Mouse (Mus musculus) hindbrain, embryonic 13.5 days (tissue): ENCODE data around the gene Opn3. TPM values are rescaled to one million over a fixed set of nuclear protein-coding genes. Genes with fewer than 3 reads are reported as not detected.

ENCODE experiments used
- ATAC-seq: fragments of 200-750 bp; cut with Nextera tagmentation; 2 replicates; pipeline ENCODE4 v1.8.0; 2017; ENCODE audit warnings: moderate TSS enrichment; ENCODE audit not compliant: low FRiP score
- H3K27ac ChIP-seq: fragments of 300-500 bp; sonication (generic); 2 replicates; pipeline ENCODE4 v1.5.1; 2015; ENCODE audit warnings: inconsistent platforms, mild to moderate bottlenecking, moderate library complexity
- H3K27me3 ChIP-seq: fragments of 300-500 bp; sonication (generic); 2 replicates; pipeline ENCODE4 v1.6.1; 2015; ENCODE audit warnings: mild to moderate bottlenecking, inconsistent platforms
- H3K36me3 ChIP-seq: fragments of 300-500 bp; sonication (generic); 2 replicates; pipeline ENCODE4 v1.6.1; 2015; ENCODE audit warnings: mild to moderate bottlenecking, inconsistent platforms
- H3K4me1 ChIP-seq: fragments of 300-500 bp; sonication (generic); replicated peaks from 2 replicates; pipeline ENCODE4 v1.6.1; 2015; ENCODE audit warnings: inconsistent platforms
- H3K4me2 ChIP-seq: fragments of 300-500 bp; sonication (generic); 2 replicates; pipeline ENCODE4 v1.6.1; 2015; ENCODE audit warnings: inconsistent platforms, mild to moderate bottlenecking, moderate library complexity
- H3K4me3 ChIP-seq: fragments of 300-500 bp; sonication (generic); 2 replicates; pipeline ENCODE4 v1.5.1; 2015; ENCODE audit warnings: mild to moderate bottlenecking, inconsistent platforms
- H3K9ac ChIP-seq: fragments of 300-500 bp; sonication (generic); 2 replicates; pipeline ENCODE4 v1.6.1; 2015; ENCODE audit warnings: mild to moderate bottlenecking, inconsistent platforms
- H3K9me3 ChIP-seq: fragments of 300-500 bp; sonication (generic); 2 replicates; pipeline ENCODE4 v1.6.1; 2016; ENCODE audit warnings: inconsistent platforms
- WGBS: fragments of 180-500 bp; shearing (Covaris S2); methylation state at CpG from one replicate; pipeline ENCODE4 v1.1.7; 2015; 5-methylcytosine and 5-hydroxymethylcytosine counted together
- polyA plus RNA-seq: library from polyadenylated mRNA; unstranded; fragments of >200 nt; fragmentation: Nextera tagmentation; extraction: Ambion mirVana; gene quantifications from 2 replicates; pipeline ENCODE4 v1.2.1, GENCODE M21; 2015

Opn3 gene
- polyA plus RNA-seq, 1 experiment from 2014 or later = 5.4 TPM

- Histone ChIP-seq H3K27me3 (no peaks in the 10 kb centered on the region), H3K4me2 (no peak within 1 kb of the TSS), H3K9me3 (no peaks in the 10 kb centered on the region), H3K9ac (no peak within 1 kb of the TSS), H3K4me3 (no peak within 1 kb of the TSS), H3K36me3 (peaks cover 34% of the 10 kb centered on the region), H3K4me1 (peaks cover 18% of the 10 kb centered on the region), H3K27ac (no peak within 1 kb of the TSS)
- ATAC-seq = no peak
- WGBS = 96% methylated on average over 13 of the region's 13 CpGs
These were observed 72.7 kb downstream of the Opn3 start, which contains the start of gene Kmo for GRCm38 (mm10) chr1:175619814-175620431. Kmo (plus strand) TSS chr1:175620381.

GRCm38 (mm10) chr1:175614992-175615391, 77.6 kb downstream of the Opn3 start:
- Histone ChIP-seq H3K4me2 (no peak overlapping the region), H3K9me3 (no peaks in the 10 kb centered on the region), H3K36me3 (peaks cover 72% of the 10 kb centered on the region), H3K9ac (no peak overlapping the region), H3K4me3 (no peak overlapping the region), H3K4me1 (no peaks in the 10 kb centered on the region), H3K27me3 (no peaks in the 10 kb centered on the region), H3K27ac (no peak overlapping the region)
- no peak for ATAC-seq
- WGBS = 92% methylated on average over 9 of the region's 9 CpGs

Other genes starting within 250 kb of the Opn3 start
- gene Rgs7, start 200.3 kb downstream of the Opn3 start, polyA plus RNA-seq = 27.1 and 28.9 TPM in 2 replicates
- gene Kmo, start 72.4 kb downstream of the Opn3 start, polyA plus RNA-seq = 0.18 and 0.21 TPM in 2 replicates
- 83.4 and 84.5 TPM in 2 replicates for gene Fh1, start 67.1 kb downstream of the Opn3 start, polyA plus RNA-seq
- gene Chml, start 125 bp upstream of the Opn3 start, polyA plus RNA-seq = 3.0 and 3.3 TPM in 2 replicates
- not detected in 2 replicates for gene Wdr64, start 5.8 kb upstream of the Opn3 start, polyA plus RNA-seq
- gene Exo1, start 187.8 kb upstream of the Opn3 start, polyA plus RNA-seq = 11.6 and 13.8 TPM in 2 replicates
- gene Gm38100, start 227.6 kb upstream of the Opn3 start, polyA plus RNA-seq = not detected in 2 replicates